Mouse (Mus musculus) adrenal gland, postnatal 25 days (tissue): ENCODE measurements around the gene F7. TPM values are rescaled to one million over a fixed set of nuclear protein-coding genes. Genes with fewer than 3 reads are reported as not detected.
"Not testable (repeated sequence)": the region's sequence is repeated elsewhere in the genome, so short reads cannot be mapped to it uniquely, and the experiment has no call there.

Source experiments
- DNase-seq: peaks from one replicate; pipeline ENCODE4 v3.0.0; 2021; ENCODE audit warnings: mixed read lengths
- total RNA-seq: library from RNA; stranded (reverse); gene quantifications from 2 replicates; pipeline ENCODE4 v1.2.3, GENCODE M21; 2021

Gene F7
- total RNA-seq, 1 experiment from 2014 or later: 0.61 TPM

- no peak for DNase-seq
These were observed 10.5 kb downstream of the F7 start for GRCm38 (mm10) chr8:13036346-13036812.

- no peak for DNase-seq
These were observed 11.2 kb downstream of the F7 start, which contains the start of gene F10 for GRCm38 (mm10) chr8:13037015-13037414. Gene F10, plus strand, starts transcription at chr8:13037308.

GRCm38 (mm10) chr8:13037569-13037968 lies 11.7 kb downstream of the F7 start:
- DNase-seq: no peak

- DNase-seq: no peak
These were observed 13.2 kb downstream of the F7 start for GRCm38 (mm10) chr8:13039054-13039453.

- no peak for DNase-seq
These were observed 15.6 kb downstream of the F7 start for GRCm38 (mm10) chr8:13041459-13041858.

- no peak for DNase-seq
These were observed 21.8 kb downstream of the F7 start for GRCm38 (mm10) chr8:13047652-13048051.

GRCm38 (mm10) chr8:13050550-13050949 lies 24.7 kb downstream of the F7 start:
- no peak for DNase-seq

GRCm38 (mm10) chr8:13057351-13057750 lies 31.5 kb downstream of the F7 start:
- DNase-seq: no peak

DNA sequence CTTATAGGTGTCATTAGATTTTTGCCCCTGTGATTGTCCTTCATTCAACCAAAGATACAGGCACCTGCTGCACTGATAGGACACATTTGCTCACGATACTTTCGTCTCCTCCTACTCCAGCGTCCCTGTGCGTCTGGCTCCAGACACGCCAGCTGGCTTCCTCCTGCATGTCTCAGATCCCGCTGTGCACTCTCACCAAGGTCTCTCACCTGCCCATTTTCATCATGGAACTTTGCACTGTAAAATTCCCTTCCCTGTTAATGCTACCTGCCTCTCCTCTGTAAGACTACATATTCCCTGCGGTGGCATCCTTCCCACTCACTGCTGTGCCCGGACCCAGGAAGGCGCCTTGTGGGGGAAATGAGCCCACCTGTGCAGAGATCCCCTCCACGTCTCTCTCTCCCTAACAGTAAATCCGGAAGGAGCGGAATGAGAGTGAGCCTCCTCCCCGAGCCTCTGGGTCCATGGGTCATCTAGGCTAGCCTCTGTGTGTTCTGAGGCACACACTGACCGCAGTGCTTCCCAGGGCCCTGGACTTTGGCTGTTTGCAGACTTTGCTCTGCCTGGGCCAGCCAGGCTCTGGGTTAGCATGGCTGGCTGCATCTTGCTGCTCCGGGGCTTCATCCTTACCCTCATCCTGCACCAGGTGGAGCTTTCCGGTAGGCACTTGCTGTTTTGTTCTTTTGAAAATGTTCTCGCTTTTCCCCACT lies 34.8 kb downstream of the F7 start, which contains the start of gene Proz:
Gene Proz, plus strand, starts transcription at position 474 of the 710 bp plus-strand sequence.
- DNase-seq: no peak

- DNase-seq: no peak
These were observed 37.3 kb downstream of the F7 start for GRCm38 (mm10) chr8:13063112-13063511.

GRCm38 (mm10) chr8:13073255-13073654 lies 47.4 kb downstream of the F7 start:
- DNase-seq: no peak

DNA sequence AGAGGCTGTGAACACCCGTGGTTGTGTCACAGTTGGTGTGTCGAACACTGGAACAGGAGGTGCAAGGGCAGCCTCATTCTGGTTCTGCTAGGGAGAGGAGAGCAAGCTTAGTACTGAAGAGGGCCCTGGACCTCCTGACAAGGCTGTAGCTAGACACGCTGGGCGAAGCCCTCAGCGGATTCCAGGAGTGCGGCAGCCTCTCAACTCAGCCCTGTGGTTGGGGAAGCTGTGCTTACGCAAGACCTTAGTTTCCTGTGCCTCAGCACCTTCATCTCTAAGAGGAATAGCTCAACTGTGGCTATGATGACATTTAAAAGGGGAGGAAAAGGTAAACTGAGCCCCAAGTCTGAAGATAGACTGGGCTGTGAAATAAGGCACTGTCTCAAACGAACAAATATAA lies 49.2 kb downstream of the F7 start:
- no peak for DNase-seq

DNA sequence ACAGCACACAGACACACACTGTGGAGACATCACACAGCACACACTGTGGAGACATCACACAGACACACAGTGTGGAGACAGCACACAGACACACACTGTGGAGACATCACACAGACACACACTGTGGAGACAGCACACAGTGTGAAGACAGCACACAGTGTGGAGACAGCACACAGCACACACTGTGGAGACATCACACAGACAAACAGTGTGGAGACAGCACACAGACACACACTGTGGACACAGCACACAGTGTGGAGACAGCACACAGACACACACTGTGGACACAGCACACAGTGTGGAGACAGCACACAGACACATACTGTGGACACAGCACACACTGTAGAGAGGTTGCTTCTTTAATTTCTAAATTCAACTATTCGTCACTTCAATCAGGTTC lies 49.7 kb downstream of the F7 start:
- DNase-seq: not testable (repeated sequence)

DNA sequence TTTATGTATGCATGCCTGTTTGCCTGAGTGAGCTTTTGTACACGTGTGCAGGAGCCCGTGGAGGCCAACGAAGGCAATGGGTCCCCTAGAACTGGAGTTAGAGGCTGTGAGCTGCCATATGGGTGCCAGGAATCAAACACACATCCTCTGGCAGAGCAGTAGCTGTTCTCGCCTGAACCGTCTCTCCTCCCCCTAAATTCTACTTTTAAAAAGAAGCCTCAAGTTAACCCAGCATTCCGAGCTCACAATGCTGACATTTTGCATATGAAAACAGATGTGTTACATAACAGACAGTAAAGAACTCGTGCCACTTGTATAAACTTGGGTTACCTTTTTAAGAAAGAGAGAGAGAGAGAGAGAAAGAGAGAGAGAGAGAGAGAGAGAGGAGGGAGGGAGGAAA lies 51.7 kb downstream of the F7 start:
- DNase-seq: no peak

Other genes starting within 250 kb of the F7 start
- gene Mcf2l, start 152.2 kb upstream of the F7 start, total RNA-seq: 26.9 and 27.1 TPM in 2 replicates
- gene F10, start 11.3 kb downstream of the F7 start, total RNA-seq: 0.43 and 4.4 TPM in 2 replicates
- gene Proz, start 34.9 kb downstream of the F7 start, total RNA-seq: 1.7 TPM in 1 of 2 replicates, not detected in the other
- 22.3 and 25.7 TPM in 2 replicates for gene Pcid2, start 79.4 kb downstream of the F7 start, total RNA-seq
- gene Cul4a, start 79.6 kb downstream of the F7 start, total RNA-seq: 153 and 195 TPM in 2 replicates
- 393 and 413 TPM in 2 replicates for gene Lamp1, start 133.1 kb downstream of the F7 start, total RNA-seq
- gene Grtp1, start 174.6 kb downstream of the F7 start, total RNA-seq: 14.8 and 22.1 TPM in 2 replicates
- 1.4 and 1.7 TPM in 2 replicates for gene Adprhl1, start 228.1 kb downstream of the F7 start, total RNA-seq